Mouse (Mus musculus): ENCODE data around the gene Vamp4.

GRCm38 (mm10) chr1:162599617-162600016 lies 29.3 kb downstream of the Vamp4 start:
- no peak for TF ChIP-seq CTCF (IDR thresholded peaks at IDR 0.05; ENCODE audit: low read depth, low read length)
- TF ChIP-seq GATA2 (IDR thresholded peaks at IDR 0.05; ENCODE audit: borderline replicate concordance, low read depth, low read length): no peak
- TF ChIP-seq GATA1 (IDR thresholded peaks at IDR 0.05; ENCODE audit: borderline replicate concordance, low read length): no peak
